Mouse (Mus musculus): Measurements from ENCODE around the gene Olfr819.
"Not testable (repeated sequence)": the region's sequence is repeated elsewhere in the genome, so short reads cannot be mapped to it uniquely, and the experiment has no call there.

Gene Olfr819

GRCm38 (mm10) chr10:129967166-129967565 lies at the start of gene Olfr819:
Olfr819 (minus strand) TSS chr10:129967266.
- DNase-seq = not testable (repeated sequence)

DNA sequence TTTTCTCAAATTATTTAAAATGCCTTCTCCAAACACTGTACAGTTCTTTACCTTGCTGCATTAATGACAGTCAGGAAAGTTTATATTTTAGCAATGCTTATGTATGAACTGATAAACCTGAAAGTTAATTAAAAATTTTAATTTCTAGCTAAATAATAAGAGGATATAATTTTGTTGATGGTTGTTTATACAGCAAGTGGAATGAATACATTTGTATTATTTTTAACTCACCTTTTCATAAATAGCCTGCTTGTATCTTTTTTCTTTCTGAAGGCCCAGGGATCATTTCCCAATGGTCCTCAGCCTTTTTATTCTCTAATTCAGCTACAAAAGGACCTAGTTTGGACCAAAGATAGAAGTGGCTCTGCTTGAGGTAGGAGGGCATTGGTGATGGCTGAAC lies 45.3 kb upstream of the Olfr819 start, which contains the start of gene Olfr820:
Gene Olfr820 (plus strand): TSS at position 301 of the 400 bp plus-strand sequence.
- DNase-seq = no peak

GRCm38 (mm10) chr10:130005366-130005765 lies 38.3 kb upstream of the Olfr819 start:
- not testable (repeated sequence) for DNase-seq

- DNase-seq = not testable (repeated sequence)
Measured at GRCm38 (mm10) chr10:130004104-130004503, 37.0 kb upstream of the Olfr819 start.

- not testable (repeated sequence) for DNase-seq
Measured at GRCm38 (mm10) chr10:129984962-129985361, 17.9 kb upstream of the Olfr819 start, which contains the start of gene Gm10310. Gm10310 (minus strand) TSS chr10:129985062.

GRCm38 (mm10) chr10:129981867-129982266 lies 14.8 kb upstream of the Olfr819 start:
- DNase-seq = not testable (repeated sequence)

- not testable (repeated sequence) for DNase-seq
Measured at GRCm38 (mm10) chr10:129976040-129976439, 9.0 kb upstream of the Olfr819 start, which contains the start of gene Olfr247. Olfr247 (minus strand) TSS chr10:129976140.

- not testable (repeated sequence) for DNase-seq
Measured at GRCm38 (mm10) chr10:129972994-129973393, 5.9 kb upstream of the Olfr819 start.

DNA sequence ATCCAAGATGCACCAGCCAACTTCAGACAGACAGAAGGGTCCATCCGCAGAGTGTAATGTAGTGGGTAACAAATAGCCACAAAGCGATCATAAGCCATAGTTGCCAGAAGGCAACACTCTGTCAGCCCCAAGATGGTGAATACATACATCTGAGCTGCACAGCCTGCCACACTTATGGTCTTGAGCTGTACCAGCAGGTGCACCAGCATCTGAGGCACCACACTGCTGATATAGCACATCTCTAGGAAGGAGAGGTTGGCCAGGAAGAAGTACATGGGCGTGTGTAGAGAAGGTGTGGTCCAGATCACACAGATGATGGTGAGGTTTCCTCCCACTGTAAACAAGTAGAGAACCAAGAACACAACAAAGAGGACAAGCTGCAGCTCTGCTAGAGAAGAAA lies 834 bp downstream of the Olfr819 start:
- DNase-seq = not testable (repeated sequence)

- DNase-seq = no peak
Measured at GRCm38 (mm10) chr10:129949000-129949399, 18.1 kb downstream of the Olfr819 start, which contains the start of gene Olfr818. Olfr818 (minus strand) TSS chr10:129949100.

DNA sequence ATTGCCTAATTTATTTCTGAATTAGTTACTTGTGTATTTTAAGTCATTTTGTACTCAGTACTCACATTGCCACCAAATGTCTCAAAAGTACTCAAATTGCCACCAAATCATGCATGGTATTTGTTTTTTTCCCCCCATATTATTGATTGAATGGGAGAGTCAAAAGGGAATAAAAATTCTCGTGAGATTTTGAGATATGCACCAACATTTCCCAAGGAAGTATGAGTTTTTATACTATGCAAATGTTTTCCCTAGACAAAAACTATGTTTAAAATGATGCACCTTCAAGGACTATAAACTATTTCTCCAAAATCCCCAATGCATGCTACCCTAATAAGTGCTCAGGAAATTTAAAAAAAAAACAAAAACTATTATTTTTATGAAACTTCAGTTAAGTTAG lies 51.6 kb downstream of the Olfr819 start, which contains the start of gene Olfr816:
Gene Olfr816 (minus strand): TSS at position 101 of the 400 bp plus-strand sequence.
- DNase-seq = no peak

Measured in cerebellum, adult 9-11 months (tissue).